Mouse (Mus musculus): ENCODE results near the gene Fxn. TPM values are rescaled to one million over a fixed set of nuclear protein-coding genes. Genes with fewer than 3 reads are reported as not detected.

Gene Fxn
- 7.0 and 7.2 TPM in 2 replicates for polyA plus RNA-seq (2012; rRNA removed)

GRCm38 (mm10) chr19:24280601-24281228 is at the start of gene Fxn:
Gene Fxn, minus strand, starts transcription at chr19:24280605.
- DNase-seq (ENCODE audit: low read depth), result no peak

GRCm38 (mm10) chr19:24327921-24328320 is 47.5 kb upstream of the Fxn start:
- no peak for DNase-seq (ENCODE audit: low read depth)

GRCm38 (mm10) chr19:24326969-24327368 is 46.6 kb upstream of the Fxn start:
- DNase-seq (ENCODE audit: low read depth), result no peak

GRCm38 (mm10) chr19:24325692-24326091 is 45.3 kb upstream of the Fxn start:
- no peak for DNase-seq (ENCODE audit: low read depth)

GRCm38 (mm10) chr19:24323841-24324613 is 43.6 kb upstream of the Fxn start:
- DNase-seq (ENCODE audit: low read depth), result no peak

- DNase-seq (ENCODE audit: low read depth), result no peak
These were observed 41.5 kb upstream of the Fxn start for GRCm38 (mm10) chr19:24321900-24322311.

- DNase-seq (ENCODE audit: low read depth), result no peak
These were observed 41.0 kb upstream of the Fxn start for GRCm38 (mm10) chr19:24321211-24321899.

GRCm38 (mm10) chr19:24318172-24318571 is 37.8 kb upstream of the Fxn start:
- no peak for DNase-seq (ENCODE audit: low read depth)

- no peak for DNase-seq (ENCODE audit: low read depth)
These were observed 37.3 kb upstream of the Fxn start for GRCm38 (mm10) chr19:24317731-24318130.

GRCm38 (mm10) chr19:24317038-24317591 is 36.7 kb upstream of the Fxn start:
- DNase-seq (ENCODE audit: low read depth), result no peak

- DNase-seq (ENCODE audit: low read depth), result no peak
These were observed 35.8 kb upstream of the Fxn start for GRCm38 (mm10) chr19:24316060-24316725.

GRCm38 (mm10) chr19:24315234-24315633 is 34.8 kb upstream of the Fxn start:
- DNase-seq (ENCODE audit: low read depth), result no peak

- DNase-seq (ENCODE audit: low read depth), result no peak
These were observed 34.3 kb upstream of the Fxn start for GRCm38 (mm10) chr19:24314676-24315075.

- no peak for DNase-seq (ENCODE audit: low read depth)
These were observed 32.3 kb upstream of the Fxn start for GRCm38 (mm10) chr19:24312556-24313342.

GRCm38 (mm10) chr19:24312046-24312445 is 31.6 kb upstream of the Fxn start:
- DNase-seq (ENCODE audit: low read depth), result no peak

- no peak for DNase-seq (ENCODE audit: low read depth)
These were observed 27.9 kb upstream of the Fxn start for GRCm38 (mm10) chr19:24308305-24308705.

GRCm38 (mm10) chr19:24307271-24308221 is 27.1 kb upstream of the Fxn start:
- DNase-seq (ENCODE audit: low read depth), result no peak

- no peak for DNase-seq (ENCODE audit: low read depth)
These were observed 25.9 kb upstream of the Fxn start for GRCm38 (mm10) chr19:24306351-24306750.

GRCm38 (mm10) chr19:24302198-24302597 is 21.8 kb upstream of the Fxn start:
- no peak for DNase-seq (ENCODE audit: low read depth)

GRCm38 (mm10) chr19:24301768-24302148 is 21.4 kb upstream of the Fxn start:
- no peak for DNase-seq (ENCODE audit: low read depth)
